Mouse (Mus musculus): ENCODE data around the gene Uaca.
A peak's percentile ranks its signal among the peaks of the same experiment; 100 is the strongest.

The Uaca gene

DNA sequence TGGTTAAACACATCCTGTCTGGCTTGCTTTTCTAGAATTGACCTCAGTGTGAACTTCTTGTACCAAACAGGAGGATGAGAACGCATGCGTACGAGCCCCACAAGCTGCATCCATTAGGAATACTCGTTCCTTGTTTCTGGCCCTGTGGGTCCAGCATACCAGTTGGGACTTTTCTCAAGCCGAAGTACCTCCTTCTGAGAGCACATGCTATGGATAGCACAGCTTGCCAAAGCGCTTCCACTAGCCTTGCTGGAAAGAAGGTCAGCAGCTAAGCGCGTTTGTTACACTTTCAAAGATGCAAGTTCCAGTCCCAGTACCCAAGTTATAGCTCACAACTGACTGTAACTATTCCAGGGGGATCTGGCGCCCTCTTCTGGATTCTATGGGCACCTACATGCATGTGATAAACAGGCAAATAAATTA is 93.1 kb downstream of the Uaca start:
- DNase-seq, result peak; percentile 13

DNA sequence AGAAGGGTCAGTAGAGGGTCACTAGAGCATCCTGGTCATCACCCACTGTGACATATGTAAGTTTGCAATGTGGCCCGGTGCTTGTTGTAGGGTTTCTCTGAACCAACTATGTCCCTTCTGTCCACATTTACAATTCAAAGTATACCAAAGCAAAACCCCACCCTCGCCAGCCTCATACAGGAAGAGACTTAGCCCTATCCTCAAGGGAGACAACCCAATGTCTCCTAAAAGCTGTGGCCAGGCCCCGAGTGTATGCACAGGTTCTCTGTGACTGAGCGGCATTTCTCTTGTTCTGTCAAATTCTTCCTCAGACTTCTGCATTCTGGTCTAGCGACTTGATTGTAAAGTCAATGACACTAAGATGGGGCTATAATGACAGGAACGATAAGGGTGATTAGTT is 99.2 kb downstream of the Uaca start:
- no peak for DNase-seq

DNA sequence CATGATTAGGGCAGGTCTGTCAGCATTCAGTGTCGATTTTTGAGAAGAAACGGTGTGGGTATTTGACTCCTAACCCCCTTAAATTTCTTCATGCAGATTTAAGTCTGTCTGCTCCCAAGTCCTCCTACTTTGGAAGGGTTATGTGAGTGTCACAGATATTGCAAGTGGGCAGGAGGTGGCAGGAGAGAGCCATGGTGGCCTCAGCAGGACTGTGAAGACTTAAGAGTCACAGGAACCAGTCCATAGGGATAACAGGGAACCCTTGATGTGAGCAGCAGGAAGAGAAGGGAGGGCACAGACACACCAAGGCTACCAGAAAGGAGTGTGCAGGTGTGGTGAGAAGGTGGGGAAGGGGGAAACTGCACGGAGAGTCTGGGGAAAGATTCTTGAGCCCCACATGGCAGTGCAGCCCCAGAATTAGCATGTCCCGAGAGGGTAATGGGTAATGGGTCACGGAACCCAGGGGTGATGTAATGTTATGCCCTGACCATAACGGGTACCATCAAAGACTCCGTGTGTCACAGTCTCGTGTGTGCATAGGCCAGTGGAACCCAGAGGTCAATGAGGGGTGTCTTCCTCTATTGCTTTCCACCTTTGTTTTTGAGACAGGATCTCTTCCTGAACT is 101.3 kb downstream of the Uaca start:
- DNase-seq, result peak; percentile 62

DNA sequence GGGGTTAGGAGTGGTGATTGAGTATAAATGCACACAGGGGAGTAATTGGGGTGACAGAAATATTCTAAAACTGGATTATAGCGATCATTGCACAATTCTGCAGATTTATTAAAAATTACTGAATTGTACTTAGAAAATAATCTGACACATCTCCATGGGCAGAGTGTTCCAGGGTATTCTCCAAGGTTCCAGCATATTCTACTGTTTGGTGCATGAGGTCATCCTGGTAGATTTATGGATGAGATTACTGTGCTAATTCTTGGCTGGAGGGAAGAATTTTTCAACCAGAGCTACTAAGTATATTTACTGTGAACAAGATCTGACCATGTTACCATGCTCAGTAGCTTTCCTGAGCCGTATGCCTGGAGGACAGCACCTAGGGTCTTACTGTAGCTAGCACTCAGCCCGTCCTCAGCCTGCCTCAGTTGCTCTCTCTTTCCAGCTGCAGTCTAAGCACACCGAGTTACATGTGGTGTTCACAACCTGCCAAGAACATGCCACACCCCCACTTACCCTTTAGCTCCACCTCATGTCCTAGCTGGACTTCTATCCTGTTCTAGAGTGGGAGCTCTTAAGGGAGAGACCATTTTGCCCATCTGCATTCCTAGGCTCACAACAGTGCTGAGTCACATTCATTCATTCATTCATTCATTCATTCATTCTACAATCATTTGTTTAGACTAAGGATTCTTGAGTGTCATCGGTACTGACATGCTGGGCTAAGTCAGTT is 104.1 kb downstream of the Uaca start:
- no peak for DNase-seq

DNA sequence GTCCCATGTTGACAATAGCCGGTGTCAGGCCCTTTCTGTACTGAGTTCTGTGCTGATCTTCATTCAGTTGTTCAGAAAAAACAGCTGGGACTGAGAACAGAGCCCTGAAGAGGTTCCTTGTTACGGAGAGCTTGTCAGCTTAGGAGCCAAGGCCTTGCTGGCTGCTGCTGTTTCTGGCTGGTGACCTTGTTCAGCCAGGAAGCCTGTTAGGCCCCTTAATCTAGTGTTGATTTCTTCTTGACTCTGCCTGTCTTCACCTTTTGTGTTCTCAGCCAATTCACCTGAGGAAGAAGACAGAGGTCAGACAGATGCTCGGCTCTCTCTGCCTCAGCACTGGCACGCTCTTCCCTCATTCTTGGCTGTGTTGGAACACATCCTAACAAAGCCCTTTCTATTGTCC is 104.9 kb downstream of the Uaca start:
- no peak for DNase-seq

DNA sequence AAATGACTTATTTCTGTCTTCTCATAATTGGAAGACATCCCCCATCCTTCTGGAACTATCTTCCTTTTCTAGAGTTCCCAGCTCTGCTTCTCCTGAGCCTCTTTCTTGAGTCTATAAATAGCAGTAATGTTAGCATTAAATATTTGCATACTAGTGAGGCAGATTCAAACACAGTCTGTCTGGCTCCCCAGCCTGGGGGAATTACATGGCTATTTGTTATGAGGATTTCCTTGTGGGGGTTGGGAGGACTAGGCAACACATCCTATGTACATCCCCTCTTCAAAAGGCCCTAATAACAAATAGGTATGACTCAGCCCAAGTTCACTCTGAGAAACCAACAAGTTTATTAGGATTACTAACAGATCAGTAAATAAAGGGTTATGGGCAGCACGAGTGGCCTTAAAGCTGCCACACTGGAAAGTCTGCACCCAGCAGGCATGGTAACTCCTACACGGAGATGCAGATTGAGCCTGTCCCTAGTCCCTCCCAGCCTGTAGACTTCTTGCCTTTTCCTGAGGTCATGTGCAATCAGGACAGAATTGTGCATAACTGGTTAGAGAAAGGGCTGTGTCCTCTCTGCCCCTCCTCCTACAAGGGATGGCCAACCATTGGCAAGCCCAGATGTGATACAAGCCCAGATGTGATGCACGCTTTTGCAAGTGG is 105.6 kb downstream of the Uaca start:
- DNase-seq, result no peak

DNA sequence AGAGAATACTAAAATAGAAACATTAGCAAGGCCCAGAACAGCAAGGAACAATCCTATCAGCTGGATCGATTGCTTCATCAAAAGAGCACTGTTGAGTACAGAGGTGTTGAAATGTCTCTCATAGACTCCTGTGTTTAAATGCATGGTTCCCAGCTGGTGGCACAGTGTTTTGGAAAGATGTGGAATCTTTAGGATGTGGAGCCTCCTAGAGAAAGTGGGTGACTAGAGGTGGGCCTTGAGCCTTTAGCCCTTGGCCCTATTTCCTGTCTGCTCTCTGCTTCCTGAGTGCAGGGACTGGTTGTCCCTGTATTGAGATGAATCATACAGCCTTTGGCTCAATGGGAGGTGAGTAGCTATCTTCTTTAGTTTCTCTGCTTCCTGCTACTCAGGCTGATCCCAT is 117.9 kb downstream of the Uaca start:
- no peak for DNase-seq

DNA sequence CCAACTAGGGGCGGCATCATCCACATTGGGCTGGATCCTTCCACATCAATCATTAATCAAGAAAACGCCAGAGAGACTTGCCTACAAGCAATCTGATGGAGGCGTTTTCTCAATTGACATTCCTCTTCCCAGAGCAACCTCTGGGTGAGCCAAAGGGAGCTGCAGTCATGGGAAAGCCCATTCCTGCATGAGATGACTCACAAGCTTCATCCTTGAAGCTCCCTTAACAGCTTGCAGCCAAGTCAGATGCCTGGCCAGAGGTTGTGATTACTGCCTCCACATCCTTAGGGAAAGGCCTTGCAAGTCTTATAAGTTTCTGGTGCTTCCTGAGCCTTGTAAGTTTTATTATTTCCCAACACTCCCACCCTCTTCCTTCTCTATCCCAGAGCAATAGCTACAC is 119.3 kb downstream of the Uaca start:
- no peak for DNase-seq

DNA sequence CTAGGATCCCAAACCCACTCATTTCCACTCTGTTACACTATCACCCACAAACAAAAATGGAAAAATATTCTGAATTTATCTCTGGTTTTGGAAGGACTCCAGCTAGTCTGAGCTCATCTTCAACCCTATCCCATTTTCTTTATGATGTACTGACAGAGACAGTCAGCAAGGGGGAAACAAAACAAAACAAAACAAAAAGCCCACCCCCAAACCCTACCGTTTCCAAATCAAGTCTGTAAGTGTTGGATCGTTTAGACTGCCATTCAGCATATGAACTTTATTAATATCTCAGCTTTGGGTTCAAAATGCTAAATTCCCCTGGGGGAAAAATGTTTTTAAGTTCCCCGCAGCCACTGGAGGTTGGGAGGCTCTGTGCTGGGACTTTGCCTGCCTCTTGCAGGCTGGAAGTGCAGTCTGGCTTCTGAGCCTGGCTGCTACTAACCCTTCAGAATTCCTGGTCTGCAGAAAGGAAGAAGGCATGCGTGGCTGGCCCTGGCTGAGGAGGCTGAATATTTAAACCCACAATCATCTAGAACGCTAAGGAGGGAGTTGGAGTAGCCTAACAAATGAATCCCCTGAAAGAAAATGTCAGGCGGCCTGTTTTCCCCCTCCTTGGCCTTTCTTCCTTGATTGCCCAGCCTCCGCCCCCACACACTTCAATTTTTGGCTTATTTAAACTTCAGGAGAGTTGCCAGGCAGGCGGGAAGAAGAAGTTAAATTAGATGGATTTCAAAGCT is 125.8 kb downstream of the Uaca start:
- no peak for DNase-seq

DNA sequence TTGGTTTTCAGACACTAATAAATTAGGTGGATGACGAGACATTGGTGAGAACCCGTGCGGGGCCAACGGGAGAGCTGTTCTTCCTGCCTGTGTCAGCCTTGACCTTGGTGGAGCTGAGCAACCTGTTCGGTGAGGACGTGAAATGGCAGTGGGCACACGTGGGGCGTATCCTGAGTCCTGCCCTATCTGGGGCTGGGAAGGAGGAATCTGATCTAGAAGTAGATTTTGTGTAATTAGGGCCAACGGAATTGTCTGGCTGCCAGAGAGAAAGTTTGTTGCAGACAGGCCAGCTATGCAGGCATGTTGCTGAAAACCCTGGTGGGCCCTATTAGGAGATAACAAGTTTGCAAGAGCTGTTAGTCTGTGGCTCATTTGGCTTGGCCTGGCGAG is 126.3 kb downstream of the Uaca start:
- DNase-seq, result no peak

DNA sequence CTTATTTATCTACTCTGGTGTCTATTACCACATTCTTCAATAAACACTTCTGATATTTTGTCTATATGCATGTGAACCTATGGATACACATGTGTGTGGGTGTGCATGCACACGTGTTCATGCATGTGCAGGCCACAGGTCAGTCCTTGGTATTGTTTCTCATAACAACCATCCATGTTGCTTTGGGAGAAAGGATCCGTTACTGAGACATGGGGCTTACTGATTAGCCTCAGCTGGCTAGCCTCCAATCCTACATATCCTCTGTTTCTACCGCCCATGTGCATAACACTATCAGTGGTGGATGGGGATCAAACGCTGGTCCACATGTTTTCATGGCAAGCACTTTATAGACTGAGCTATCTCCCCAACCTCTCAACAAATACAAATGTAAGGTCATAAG is 126.9 kb downstream of the Uaca start:
- DNase-seq, result no peak

DNA sequence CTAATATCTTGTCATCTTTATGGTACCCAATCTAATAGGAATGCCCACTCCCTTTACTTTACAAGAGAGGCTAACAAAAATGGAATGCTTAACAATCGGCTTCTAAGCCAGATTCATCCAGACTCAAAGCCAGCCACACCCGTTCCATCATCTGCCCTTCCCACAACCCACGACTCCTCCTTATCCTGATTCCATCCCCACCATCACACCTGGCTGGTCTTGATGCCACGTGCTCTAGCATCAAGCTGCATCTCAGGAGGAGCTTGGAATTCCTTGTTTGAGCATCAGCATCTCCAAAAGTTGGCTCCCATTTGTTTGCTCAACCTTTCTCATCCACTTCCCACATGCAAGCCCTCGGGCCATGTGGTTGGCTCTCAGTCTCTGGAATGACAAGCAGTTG is 127.5 kb downstream of the Uaca start:
- DNase-seq, result no peak

DNA sequence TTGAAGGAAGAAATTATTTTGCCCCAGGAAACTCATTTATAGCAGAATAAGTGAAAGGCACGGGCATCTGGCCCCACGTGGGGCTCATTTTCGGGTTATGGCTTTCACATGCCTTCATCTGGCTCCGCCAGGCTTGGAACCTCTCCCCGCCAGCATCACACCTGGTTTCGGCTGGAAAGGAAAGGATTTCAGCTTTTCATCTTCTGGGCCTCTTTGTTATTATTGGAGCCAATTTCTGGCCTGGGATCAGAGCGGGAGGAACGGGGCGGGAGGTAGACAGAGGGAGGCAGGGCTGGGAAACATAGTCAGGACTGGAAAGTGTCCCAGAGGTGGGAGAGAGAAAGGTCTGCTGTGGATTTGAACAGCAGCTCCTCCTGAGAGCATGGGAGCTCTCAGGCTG is 132.0 kb downstream of the Uaca start:
- no peak for DNase-seq

DNA sequence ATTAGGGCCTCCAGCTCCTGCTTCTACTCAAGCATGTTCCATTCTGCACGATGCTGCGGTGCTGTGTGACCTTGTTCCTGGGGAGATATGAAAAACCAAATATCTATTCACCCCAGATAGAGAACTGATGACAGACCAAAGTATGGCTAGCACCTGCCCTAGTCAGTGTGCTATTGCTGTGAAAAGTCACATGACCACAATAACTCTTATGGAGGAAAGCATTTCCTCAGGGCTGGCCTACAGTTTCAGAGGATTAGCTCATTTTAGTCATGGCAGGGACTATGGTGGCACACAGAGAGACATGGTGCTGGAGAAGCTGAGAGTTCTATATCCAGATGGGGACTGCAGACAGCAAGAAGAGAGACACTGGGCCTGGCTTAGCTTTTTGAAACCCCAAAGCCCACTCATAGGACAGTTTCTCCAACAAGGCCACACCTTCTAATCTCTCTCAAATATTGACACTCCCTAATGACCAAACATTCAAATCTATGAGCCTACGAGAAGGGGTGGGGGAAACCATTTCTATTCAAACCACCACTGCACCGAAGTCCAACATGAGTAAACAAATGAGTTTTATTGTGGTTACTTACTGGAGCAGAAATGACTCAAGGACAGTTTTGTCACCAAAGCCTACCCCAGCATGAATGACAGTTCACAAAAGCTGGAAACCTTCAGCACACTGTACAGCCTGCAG is 135.1 kb downstream of the Uaca start:
- DNase-seq, result no peak
